Mouse (Mus musculus): ENCODE data around the gene Slc25a21. TPM values are rescaled to one million over a fixed set of nuclear protein-coding genes. Genes with fewer than 3 reads are reported as not detected.
"Not testable (repeated sequence)": the region's sequence is repeated elsewhere in the genome, so short reads cannot be mapped to it uniquely, and the experiment has no call there.

Gene Slc25a21
- polyA plus RNA-seq, 1 experiment from 2014 or later = 1.3 TPM

GRCm38 (mm10) chr12:57212463-57212862 lies 15.2 kb upstream of the Slc25a21 start:
- not testable (repeated sequence) for H3K4me2 ChIP-seq (ENCODE audit: low read depth, severe bottlenecking); H3K27me3 ChIP-seq (ENCODE audit: control insufficient read depth, insufficient read depth, low read length); H3K4me1 ChIP-seq (ENCODE audit: control insufficient read depth, insufficient read depth, low read length); H3K9ac ChIP-seq (ENCODE audit: low read length); H3K9me3 ChIP-seq (ENCODE audit: control insufficient read depth, low read length); DNase-seq (ENCODE audit: low spot score); H3K36me3 ChIP-seq (ENCODE audit: control insufficient read depth, insufficient read depth, low read length); H3K4me3 ChIP-seq (ENCODE audit: low read depth, low read length); H3K27ac ChIP-seq (replicated peaks; ENCODE audit: low read depth, low read length)
- 88% methylated on average over 5 of the region's 5 CpGs for WGBS
- 0 out of 2 replicates have a peak, but pooled peaks have one; percentile 26 for ATAC-seq (ENCODE audit: insufficient number of reproducible peaks, low FRiP score, low TSS enrichment, low read depth)

GRCm38 (mm10) chr12:57211353-57212311 lies 14.4 kb upstream of the Slc25a21 start:
- ATAC-seq (ENCODE audit: insufficient number of reproducible peaks, low FRiP score, low TSS enrichment, low read depth) (peak; percentile 71), DNase-seq (ENCODE audit: low spot score) (peak; percentile 61)
- WGBS = 9% methylated on average over 30 of the region's 30 CpGs
- H3K9ac ChIP-seq (ENCODE audit: low read length) = peak overlapping the region; percentile 70
- H3K4me1 ChIP-seq (ENCODE audit: control insufficient read depth, insufficient read depth, low read length) = peaks cover 3% of the 10 kb centered on the region; the same call in 1 of the 2 replicates
- H3K27ac ChIP-seq (replicated peaks; ENCODE audit: low read depth, low read length) = no peak overlapping the region
- no peaks in the 10 kb centered on the region for H3K9me3 ChIP-seq (ENCODE audit: control insufficient read depth, low read length)
- H3K36me3 ChIP-seq (ENCODE audit: control insufficient read depth, insufficient read depth, low read length) = no peaks in the 10 kb centered on the region
- peak overlapping the region; percentile 45 for H3K4me3 ChIP-seq (ENCODE audit: low read depth, low read length)
- H3K4me2 ChIP-seq (ENCODE audit: low read depth, severe bottlenecking) = peak overlapping the region; percentile 76
- H3K27me3 ChIP-seq (ENCODE audit: control insufficient read depth, insufficient read depth, low read length) = no peaks in the 10 kb centered on the region

GRCm38 (mm10) chr12:57204276-57204851 lies 7.1 kb upstream of the Slc25a21 start:
- Histone ChIP-seq H3K9me3 (ENCODE audit: control insufficient read depth, low read length) (no peaks in the 10 kb centered on the region), H3K9ac (ENCODE audit: low read length) (no peak overlapping the region), H3K4me2 (ENCODE audit: low read depth, severe bottlenecking) (no peak overlapping the region), H3K36me3 (ENCODE audit: control insufficient read depth, insufficient read depth, low read length) (no peaks in the 10 kb centered on the region), H3K4me3 (ENCODE audit: low read depth, low read length) (no peak overlapping the region), H3K27ac (replicated peaks; ENCODE audit: low read depth, low read length) (no peak overlapping the region), H3K27me3 (ENCODE audit: control insufficient read depth, insufficient read depth, low read length) (no peaks in the 10 kb centered on the region), H3K4me1 (ENCODE audit: control insufficient read depth, insufficient read depth, low read length) (no peaks in the 10 kb centered on the region)
- ATAC-seq (ENCODE audit: insufficient number of reproducible peaks, low FRiP score, low TSS enrichment, low read depth) (no peak), DNase-seq (ENCODE audit: low spot score) (no peak)
- 82% methylated on average over 4 of the region's 4 CpGs for WGBS

GRCm38 (mm10) chr12:57201901-57202300 lies 4.6 kb upstream of the Slc25a21 start:
- H3K36me3 ChIP-seq (ENCODE audit: control insufficient read depth, insufficient read depth, low read length) = no peaks in the 10 kb centered on the region
- peaks cover 9% of the 10 kb centered on the region; the same call in 1 of the 2 replicates for H3K27me3 ChIP-seq (ENCODE audit: control insufficient read depth, insufficient read depth, low read length)
- H3K4me3 ChIP-seq (ENCODE audit: low read depth, low read length) = no peak overlapping the region
- WGBS = 93% methylated on average over 3 of the region's 3 CpGs
- no peak overlapping the region for H3K9ac ChIP-seq (ENCODE audit: low read length)
- H3K27ac ChIP-seq (replicated peaks; ENCODE audit: low read depth, low read length) = no peak overlapping the region
- no peak overlapping the region for H3K4me2 ChIP-seq (ENCODE audit: low read depth, severe bottlenecking)
- no peaks in the 10 kb centered on the region for H3K9me3 ChIP-seq (ENCODE audit: control insufficient read depth, low read length)
- no peak for DNase-seq (ENCODE audit: low spot score)
- no peaks in the 10 kb centered on the region for H3K4me1 ChIP-seq (ENCODE audit: control insufficient read depth, insufficient read depth, low read length)
- no peak for ATAC-seq (ENCODE audit: insufficient number of reproducible peaks, low FRiP score, low TSS enrichment, low read depth)

GRCm38 (mm10) chr12:57199427-57199826 lies 2.2 kb upstream of the Slc25a21 start:
- ATAC-seq (ENCODE audit: insufficient number of reproducible peaks, low FRiP score, low TSS enrichment, low read depth) = no peak
- no peak for DNase-seq (ENCODE audit: low spot score)
- Histone ChIP-seq H3K4me1 (ENCODE audit: control insufficient read depth, insufficient read depth, low read length) (no peaks in the 10 kb centered on the region), H3K27me3 (ENCODE audit: control insufficient read depth, insufficient read depth, low read length) (peaks cover 12% of the 10 kb centered on the region), H3K4me3 (ENCODE audit: low read depth, low read length) (no peak overlapping the region), H3K9me3 (ENCODE audit: control insufficient read depth, low read length) (no peaks in the 10 kb centered on the region), H3K27ac (replicated peaks; ENCODE audit: low read depth, low read length) (no peak overlapping the region), H3K9ac (ENCODE audit: low read length) (no peak overlapping the region), H3K4me2 (ENCODE audit: low read depth, severe bottlenecking) (no peak overlapping the region), H3K36me3 (ENCODE audit: control insufficient read depth, insufficient read depth, low read length) (no peaks in the 10 kb centered on the region)
- WGBS = 92% methylated on average over 2 of the region's 2 CpGs

- DNase-seq (ENCODE audit: low spot score) (no peak), ATAC-seq (ENCODE audit: insufficient number of reproducible peaks, low FRiP score, low TSS enrichment, low read depth) (no peak)
- Histone ChIP-seq H3K27me3 (ENCODE audit: control insufficient read depth, insufficient read depth, low read length) (peaks cover 12% of the 10 kb centered on the region), H3K4me1 (ENCODE audit: control insufficient read depth, insufficient read depth, low read length) (no peaks in the 10 kb centered on the region), H3K36me3 (ENCODE audit: control insufficient read depth, insufficient read depth, low read length) (no peaks in the 10 kb centered on the region), H3K4me2 (ENCODE audit: low read depth, severe bottlenecking) (no peak overlapping the region), H3K9ac (ENCODE audit: low read length) (no peak overlapping the region), H3K4me3 (ENCODE audit: low read depth, low read length) (no peak overlapping the region), H3K27ac (replicated peaks; ENCODE audit: low read depth, low read length) (no peak overlapping the region), H3K9me3 (ENCODE audit: control insufficient read depth, low read length) (no peaks in the 10 kb centered on the region)
Observed at GRCm38 (mm10) chr12:57198269-57198668, 997 bp upstream of the Slc25a21 start.

GRCm38 (mm10) chr12:57196608-57197362 lies 487 bp downstream of the Slc25a21 start:
- ATAC-seq (ENCODE audit: insufficient number of reproducible peaks, low FRiP score, low TSS enrichment, low read depth) = peak; percentile 36; the same call in 1 of the 2 replicates
- Histone ChIP-seq H3K4me2 (ENCODE audit: low read depth, severe bottlenecking) (peak overlapping the region; percentile 70), H3K4me1 (ENCODE audit: control insufficient read depth, insufficient read depth, low read length) (no peaks in the 10 kb centered on the region), H3K36me3 (ENCODE audit: control insufficient read depth, insufficient read depth, low read length) (no peaks in the 10 kb centered on the region), H3K27me3 (ENCODE audit: control insufficient read depth, insufficient read depth, low read length) (peaks cover 12% of the 10 kb centered on the region), H3K9ac (ENCODE audit: low read length) (peak overlapping the region; percentile 61), H3K27ac (replicated peaks; ENCODE audit: low read depth, low read length) (no peak overlapping the region), H3K4me3 (ENCODE audit: low read depth, low read length) (peak overlapping the region; percentile 37), H3K9me3 (ENCODE audit: control insufficient read depth, low read length) (no peaks in the 10 kb centered on the region)
- DNase-seq (ENCODE audit: low spot score) = peak; percentile 74
- under 1% methylated on average over 59 of the region's 59 CpGs for WGBS

GRCm38 (mm10) chr12:57196286-57196607 lies 1.0 kb downstream of the Slc25a21 start:
- Histone ChIP-seq H3K4me2 (ENCODE audit: low read depth, severe bottlenecking) (peak overlapping the region; percentile 70), H3K4me3 (ENCODE audit: low read depth, low read length) (peak overlapping the region; percentile 37), H3K27me3 (ENCODE audit: control insufficient read depth, insufficient read depth, low read length) (peaks cover 12% of the 10 kb centered on the region), H3K9ac (ENCODE audit: low read length) (peak overlapping the region; percentile 61), H3K9me3 (ENCODE audit: control insufficient read depth, low read length) (no peaks in the 10 kb centered on the region), H3K4me1 (ENCODE audit: control insufficient read depth, insufficient read depth, low read length) (no peaks in the 10 kb centered on the region), H3K36me3 (ENCODE audit: control insufficient read depth, insufficient read depth, low read length) (no peaks in the 10 kb centered on the region), H3K27ac (replicated peaks; ENCODE audit: low read depth, low read length) (no peak overlapping the region)
- ATAC-seq (ENCODE audit: insufficient number of reproducible peaks, low FRiP score, low TSS enrichment, low read depth) = no peak
- 8% methylated on average over 8 of the region's 8 CpGs for WGBS
- DNase-seq (ENCODE audit: low spot score) = no peak

Measured in limb, embryonic 11.5 days (tissue).